Mouse (Mus musculus) heart, postnatal 0 days (tissue): ENCODE measurements around the gene Pank2.

Experiments used
- CTCF ChIP-seq: IDR thresholded peaks from 2 replicates; pipeline ENCODE4 v1.5.1; 2016; ENCODE audit warnings: antibody characterized with exemption, control low read depth, low read depth
- EP300 ChIP-seq: IDR thresholded peaks from 2 replicates; pipeline ENCODE4 v1.6.1; 2016; ENCODE audit warnings: antibody characterized with exemption, low read depth

DNA sequence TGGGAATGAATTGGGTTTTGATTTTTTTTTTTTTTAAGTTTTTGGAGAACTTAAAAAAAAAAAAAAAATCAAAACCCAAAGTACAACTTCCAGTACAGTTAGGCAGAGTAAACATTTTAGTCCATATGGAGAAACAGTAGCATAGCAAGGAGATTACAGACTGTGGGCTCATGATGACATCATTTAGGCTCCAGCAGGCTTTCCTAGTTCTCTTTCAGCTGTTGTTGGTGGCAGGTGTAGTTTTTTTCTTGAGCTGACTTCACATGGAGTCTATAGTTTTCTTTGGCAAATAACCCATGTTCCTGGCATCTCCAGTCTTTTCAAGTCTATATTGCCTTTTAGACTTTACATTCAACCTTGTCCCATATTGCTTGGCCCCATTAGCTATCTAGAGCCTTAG lies 28.4 kb downstream of the Pank2 start:
- TF ChIP-seq EP300 (no peak), CTCF (no peak)
